Mouse (Mus musculus): ENCODE data around the gene Cdkn1a.

DNA sequence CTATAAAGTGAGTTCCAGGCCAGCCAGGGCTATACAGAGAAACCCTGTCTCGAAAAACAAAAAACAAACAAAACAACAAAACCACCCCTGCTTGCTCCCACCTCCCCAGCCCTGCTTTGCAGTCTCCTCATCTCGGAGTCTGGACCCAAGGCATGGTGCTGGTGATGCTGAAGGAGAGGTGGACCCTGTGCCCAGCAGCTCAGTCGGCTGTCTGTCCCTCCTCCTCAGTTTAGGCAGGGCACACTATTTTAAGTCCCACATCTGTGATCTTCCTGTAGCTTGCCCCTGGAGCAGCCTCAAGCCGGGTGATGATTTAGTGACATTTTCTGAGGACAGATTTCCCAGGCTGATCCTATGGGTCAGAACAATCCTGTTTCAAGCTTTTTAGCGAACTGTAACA is 35.2 kb upstream of the Cdkn1a start:
- TF ChIP-seq POLR2A (IDR thresholded peaks at IDR 0.05; ENCODE audit: control insufficient read depth, extremely low read depth, insufficient read depth, low read length, poor library complexity) (no peak), CTCF (IDR thresholded peaks at IDR 0.05; ENCODE audit: borderline replicate concordance, control insufficient read depth, extremely low read depth, insufficient read depth, low read length, poor library complexity) (no peak)
